Mouse (Mus musculus) ES-E14 (cell line): ENCODE data around the gene Crlf1.

Experiments used
- HCFC1 ChIP-seq: IDR thresholded peaks from 2 replicates; pipeline ENCODE4 v1.6.1; 2012; ENCODE audit warnings: low read length, inconsistent platforms, borderline replicate concordance; ENCODE audit not compliant: insufficient read depth
- ZC3H11A ChIP-seq: IDR thresholded peaks from 2 replicates; pipeline ENCODE4 v1.6.1; 2012; ENCODE audit warnings: low read depth, mild to moderate bottlenecking, inconsistent platforms, low read length, borderline replicate concordance

DNA sequence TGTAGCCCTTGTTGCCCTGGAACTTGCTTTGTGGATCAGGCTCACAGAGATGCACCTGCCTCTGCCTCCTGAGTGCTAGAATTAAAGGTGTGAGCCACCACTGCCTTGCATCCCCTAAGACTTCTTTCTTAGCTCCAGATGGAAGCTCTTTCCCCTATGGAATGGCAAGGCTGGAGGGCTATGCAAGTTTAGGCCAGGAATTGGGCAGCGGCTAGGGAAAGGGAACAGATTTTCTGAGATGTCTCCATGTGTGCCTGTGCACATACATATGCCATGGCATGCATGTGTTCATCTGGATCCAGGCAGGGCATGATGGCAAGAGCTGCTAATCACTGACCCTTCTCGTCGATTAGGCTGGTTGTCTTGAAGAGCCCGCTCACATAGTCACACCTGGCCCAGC lies 27.3 kb upstream of the Crlf1 start:
- no peak for TF ChIP-seq HCFC1
- TF ChIP-seq ZC3H11A, result no peak
